In genomic region chr13:44907702-44908101, GRCm38 (mm10) we compare ENCODE assay signal across 8 mouse cellular contexts.
DNase-seq lines count a peak whose midpoint lies in the region; ATAC-seq and TF ChIP-seq lines count a peak whose summit lies in the region.

No protein-coding gene starts in this region.

- H3K27ac ChIP-seq in intestine, embryonic 14.5 days (ENCODE audit: low read depth) = peak overlapping the region; percentile 84
- H3K27ac ChIP-seq in midbrain, postnatal 0 days (ENCODE audit: low read depth, low read length) = no peak overlapping the region

- ATAC-seq in intestine, embryonic 14.5 days (replicated peaks; ENCODE audit: low FRiP score, low TSS enrichment, low read depth) = peak; percentile 90
- ATAC-seq in midbrain, postnatal 0 days (ENCODE audit: low FRiP score) = peak; percentile 92
- no peak for ATAC-seq in megakaryocyte, adult 5-6 weeks (ENCODE audit: poor library complexity, severe bottlenecking)

- peaks cover 21% of the 10 kb centered on the region for H3K4me1 ChIP-seq in intestine, embryonic 14.5 days (replicated peaks; ENCODE audit: control insufficient read depth, insufficient read depth, low read length)
- H3K4me1 ChIP-seq in midbrain, postnatal 0 days (ENCODE audit: insufficient read depth, low read length) = no peaks in the 10 kb centered on the region

- peaks cover 53% of the 10 kb centered on the region for H3K36me3 ChIP-seq in intestine, embryonic 14.5 days (ENCODE audit: control insufficient read depth, insufficient read depth, low read length)
- peaks cover 45% of the 10 kb centered on the region for H3K36me3 ChIP-seq in midbrain, postnatal 0 days (ENCODE audit: insufficient read depth, low read length)

- no peaks in the 10 kb centered on the region for H3K27me3 ChIP-seq in intestine, embryonic 14.5 days (replicated peaks; ENCODE audit: control insufficient read depth, insufficient read depth, low read length)
- no peaks in the 10 kb centered on the region for H3K27me3 ChIP-seq in midbrain, postnatal 0 days (ENCODE audit: insufficient read depth, low read length)

- peak; percentile 81 for DNase-seq in adrenal gland, postnatal 10 days
- peak; percentile 92 to 95 for DNase-seq in cerebellum, postnatal 14 days
- peak; percentile 92 for DNase-seq in gastrocnemius, postnatal 10 days
- DNase-seq in intestine, embryonic 14.5 days (ENCODE audit: low spot score) = peak; percentile 83
- peak; percentile 85 for DNase-seq in layer of hippocampus, postnatal 36 days
- DNase-seq in midbrain, postnatal 0 days (ENCODE audit: low spot score) = peak; percentile 98
- DNase-seq in urinary bladder, postnatal 4 days (ENCODE audit: low spot score in 2 of 2) = peak; percentile 88 to 89

- WGBS in intestine, embryonic 14.5 days = 28% methylated on average over 6 of the region's 6 CpGs
- WGBS in midbrain, postnatal 0 days = 38% methylated on average over 6 of the region's 6 CpGs

- H3K9me3 ChIP-seq in intestine, embryonic 14.5 days (ENCODE audit: control insufficient read depth, low read length) = no peaks in the 10 kb centered on the region
- H3K9me3 ChIP-seq in midbrain, postnatal 0 days (ENCODE audit: low read length) = no peaks in the 10 kb centered on the region

- no peak overlapping the region for H3K4me3 ChIP-seq in intestine, embryonic 14.5 days (ENCODE audit: low read depth, low read length)
- no peak overlapping the region for H3K4me3 ChIP-seq in midbrain, postnatal 0 days (ENCODE audit: low read depth, low read length)

- no peak for TF ChIP-seq CTCF in midbrain, postnatal 0 days (IDR thresholded peaks at IDR 0.05)

- no peak overlapping the region for H3K4me2 ChIP-seq in intestine, embryonic 14.5 days (ENCODE audit: low read length)
- no peak overlapping the region for H3K4me2 ChIP-seq in midbrain, postnatal 0 days (ENCODE audit: low read depth, low read length, poor library complexity, severe bottlenecking)

- no peak overlapping the region for H3K9ac ChIP-seq in intestine, embryonic 14.5 days (ENCODE audit: low read length)
- H3K9ac ChIP-seq in midbrain, postnatal 0 days (replicated peaks; ENCODE audit: low read length, poor library complexity, severe bottlenecking) = no peak overlapping the region
